Mouse (Mus musculus) CD8-positive naive resting alpha-beta T cell, adult 2 months (primary cell): ENCODE data around the gene Zfp13.
"Not testable (repeated sequence)": the region's sequence is repeated elsewhere in the genome, so short reads cannot be mapped to it uniquely, and the experiment has no call there.

ENCODE experiments used
- DNase-seq, 2 experiments: peaks; one replicate each; pipeline ENCODE4 v3.0.0; 2022; ENCODE audit warnings: low read depth in 2 of 2, low spot score in 2 of 2

The Zfp13 gene

GRCm38 (mm10) chr17:23598582-23599552 lies at the start of gene Zfp13:
Gene Zfp13, minus strand, starts transcription at chr17:23599487.
- DNase-seq = peak; percentile 90 to 91

- DNase-seq = no peak
These were observed 46.6 kb upstream of the Zfp13 start for GRCm38 (mm10) chr17:23645894-23646293.

DNA sequence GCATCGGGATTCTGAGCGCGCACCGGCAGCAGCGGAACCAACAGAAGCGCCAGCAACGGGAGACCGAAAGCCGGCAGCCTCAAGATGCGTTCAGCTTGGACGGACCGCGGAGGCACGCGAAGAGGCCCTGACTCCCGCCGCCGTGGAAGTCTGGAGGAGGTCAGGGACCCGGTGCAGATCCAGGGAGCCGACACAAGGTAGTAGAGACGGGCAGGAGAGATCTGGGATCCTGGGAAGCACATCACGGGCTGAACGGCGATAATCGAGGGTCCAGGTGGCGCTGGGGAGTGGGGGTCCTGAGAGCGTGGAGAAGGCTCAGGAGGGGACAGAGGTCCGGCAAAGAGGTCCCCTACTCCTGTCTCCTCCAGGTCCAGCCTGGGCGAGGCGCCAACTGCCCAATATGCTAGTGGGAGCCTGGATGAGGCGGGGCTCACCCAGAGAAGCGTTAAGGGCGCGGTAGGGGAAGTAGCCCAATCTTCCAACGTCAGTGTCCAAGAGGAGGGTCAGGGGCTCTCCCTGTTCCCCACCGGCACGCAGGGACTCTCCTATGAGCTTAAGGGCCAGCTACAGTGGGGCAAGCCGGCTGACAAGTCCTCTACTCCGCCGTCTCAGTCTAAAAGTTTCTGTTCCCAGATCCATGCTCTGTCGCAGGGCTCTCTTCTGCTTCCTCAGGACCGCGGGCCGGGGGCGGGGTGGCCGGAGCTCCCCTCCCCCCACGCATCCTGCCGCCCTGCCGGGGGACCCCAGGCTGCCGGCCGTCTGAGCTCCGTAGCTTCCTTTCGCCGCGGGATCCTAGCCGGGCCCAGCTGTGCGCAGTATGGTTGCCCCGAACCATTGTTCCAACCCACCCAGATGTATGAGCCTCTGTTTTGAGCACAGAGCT lies 45.6 kb upstream of the Zfp13 start, which contains the start of gene Mmp25:
TSS of gene Mmp25 (minus strand) at position 665 of the 883 bp plus-strand sequence.
- DNase-seq = no peak

DNA sequence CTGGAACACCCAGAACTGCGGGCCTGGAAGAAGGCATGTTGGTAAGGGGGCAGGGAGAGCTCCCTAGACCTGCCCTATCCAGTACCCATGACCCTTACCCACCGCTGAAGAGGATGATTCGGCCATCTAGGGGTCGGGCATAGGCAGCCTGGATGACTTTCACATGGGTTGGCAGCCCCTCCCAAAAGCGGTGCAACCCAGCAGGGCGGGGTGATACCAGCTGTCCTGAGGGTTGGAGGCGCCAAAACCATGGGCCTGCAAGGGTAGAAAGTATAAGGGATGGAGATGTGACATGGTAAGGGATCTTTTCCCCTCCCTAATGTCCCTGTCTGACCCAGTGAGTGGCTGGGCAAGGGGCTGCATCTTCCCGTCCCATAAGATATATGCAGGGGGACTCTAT lies 32.0 kb upstream of the Zfp13 start:
- DNase-seq = no peak

GRCm38 (mm10) chr17:23630195-23631020 lies 31.1 kb upstream of the Zfp13 start:
- DNase-seq = peak; percentile 85 to 94

DNA sequence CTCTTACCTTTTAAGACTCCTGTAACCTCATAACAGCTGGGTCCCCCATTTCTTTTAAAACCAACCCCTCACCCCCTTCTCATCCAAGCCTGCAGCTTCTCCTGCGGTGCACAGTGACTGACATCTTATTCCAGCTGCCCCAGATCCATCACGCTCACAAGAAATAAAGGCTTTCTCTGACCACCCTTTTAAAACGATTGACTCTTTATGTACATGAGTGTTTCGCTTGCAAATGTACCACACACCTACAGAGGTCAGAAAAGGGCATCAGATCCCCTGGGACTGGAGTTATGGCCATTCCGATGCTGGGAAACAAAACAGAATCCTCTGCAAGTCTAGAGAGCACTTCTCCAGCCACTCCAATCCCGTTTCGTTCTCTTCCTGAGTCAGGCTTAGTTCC lies 28.5 kb upstream of the Zfp13 start:
- DNase-seq = no peak

DNA sequence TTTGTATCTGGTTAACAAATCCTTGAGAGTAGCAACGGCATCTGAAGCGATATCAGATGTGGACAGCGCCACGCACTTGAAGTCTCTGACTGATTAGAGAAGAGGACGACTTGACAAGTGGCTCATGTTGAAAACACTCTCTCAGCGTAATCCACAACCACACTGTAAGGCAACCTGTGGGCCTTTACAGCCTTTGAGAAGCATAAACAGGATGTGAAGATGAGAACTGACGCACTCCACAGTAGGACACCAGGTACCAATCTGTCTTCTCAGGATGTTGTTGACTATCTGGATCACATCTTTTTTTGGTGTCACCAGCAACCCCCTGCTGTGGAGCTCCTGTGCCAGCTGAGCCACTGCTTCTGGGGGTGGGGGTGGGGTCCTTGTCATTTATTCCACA lies 21.1 kb upstream of the Zfp13 start:
- peak; percentile 71 to 76 for DNase-seq

- DNase-seq = peak; percentile 70 to 78
These were observed 17.8 kb upstream of the Zfp13 start for GRCm38 (mm10) chr17:23617087-23617486.

DNA sequence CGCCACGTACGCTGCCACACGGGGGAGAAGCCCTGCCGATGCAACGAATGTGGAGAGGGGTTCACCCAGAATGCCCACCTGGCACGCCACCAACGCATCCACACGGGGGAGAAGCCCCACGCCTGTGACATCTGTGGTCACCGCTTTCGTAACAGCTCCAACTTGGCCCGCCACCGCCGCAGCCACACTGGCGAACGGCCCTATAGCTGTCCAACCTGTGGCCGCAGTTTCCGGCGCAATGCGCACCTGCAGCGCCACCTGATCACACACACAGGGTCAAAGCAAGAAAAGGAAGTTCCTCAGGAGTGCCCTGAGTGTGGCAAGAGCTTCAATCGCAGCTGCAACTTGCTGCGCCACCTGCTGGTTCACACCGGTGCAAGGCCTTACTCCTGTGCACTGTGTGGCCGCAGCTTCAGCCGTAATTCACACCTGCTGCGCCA lies 11.1 kb upstream of the Zfp13 start:
- peak; percentile 84 to 89 for DNase-seq

GRCm38 (mm10) chr17:23609612-23610011 lies 10.3 kb upstream of the Zfp13 start:
- DNase-seq = no peak

DNA sequence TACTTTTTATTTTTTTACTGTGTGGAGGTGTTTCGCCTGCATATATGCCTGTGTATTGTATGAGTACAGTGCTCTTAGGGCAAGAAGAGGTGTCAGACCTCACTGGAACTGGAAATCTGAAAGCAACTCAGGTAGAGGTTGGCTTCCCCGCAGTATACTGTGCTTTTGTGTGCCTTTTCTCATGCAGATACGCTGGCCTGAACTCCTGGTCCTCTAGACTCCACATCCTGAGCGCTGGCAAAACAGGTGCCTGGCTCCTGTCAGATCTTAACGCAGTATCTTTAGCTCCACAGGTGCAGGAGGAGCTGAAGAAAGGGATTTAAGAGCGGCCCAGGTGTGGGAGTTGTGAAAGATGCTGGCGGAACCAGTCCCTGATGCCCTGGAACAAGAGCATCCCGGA lies 5.9 kb upstream of the Zfp13 start:
- no peak for DNase-seq

DNA sequence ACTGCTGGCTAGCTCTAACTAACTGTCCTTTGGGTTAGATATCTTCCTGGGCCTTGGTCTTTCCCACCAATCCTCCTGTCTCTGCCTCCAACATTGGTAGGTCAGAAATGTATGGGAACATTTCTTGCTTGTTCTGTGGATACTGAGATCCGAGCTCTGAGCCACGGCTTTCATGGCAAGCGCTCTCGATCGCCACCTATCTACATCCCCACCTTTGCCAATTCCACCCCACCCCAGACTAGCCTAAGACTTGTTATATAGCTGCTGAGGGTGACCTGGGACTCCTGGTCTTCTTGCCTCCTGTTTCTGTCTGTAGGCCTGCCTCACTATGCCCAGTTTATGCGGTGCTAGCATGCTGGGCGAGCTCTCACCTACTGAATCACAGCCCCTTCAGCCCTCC lies 5.1 kb upstream of the Zfp13 start:
- DNase-seq = no peak

- DNase-seq = peak in 1 of 2 experiments; percentile 50
These were observed 4.3 kb upstream of the Zfp13 start for GRCm38 (mm10) chr17:23603542-23603941.

DNA sequence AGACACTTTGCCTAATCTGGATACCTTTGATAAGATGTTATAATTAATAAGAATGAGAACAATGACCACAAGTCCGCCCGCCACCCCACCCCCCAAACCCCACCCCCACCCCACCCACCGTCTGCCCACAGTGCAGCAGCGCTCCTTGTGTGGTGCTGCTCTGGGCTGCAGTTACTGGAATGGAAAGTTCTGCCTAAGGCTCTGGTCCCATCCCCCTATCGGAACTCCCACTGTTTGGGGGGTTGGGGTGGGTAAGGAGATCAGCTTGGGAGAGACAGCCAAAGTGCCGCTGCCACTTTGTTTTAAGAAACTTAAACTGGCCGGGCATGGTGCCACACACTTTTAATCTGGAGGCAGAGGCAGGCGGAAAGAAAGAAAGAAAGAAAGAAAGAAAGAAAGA lies 3.8 kb upstream of the Zfp13 start:
- no peak for DNase-seq

GRCm38 (mm10) chr17:23601836-23602585 lies 2.7 kb upstream of the Zfp13 start:
- DNase-seq = no peak

- no peak for DNase-seq
These were observed 1.6 kb upstream of the Zfp13 start, which contains the start of gene Zscan10 for GRCm38 (mm10) chr17:23600641-23601622. Gene Zscan10, plus strand, starts transcription at chr17:23600856.

DNA sequence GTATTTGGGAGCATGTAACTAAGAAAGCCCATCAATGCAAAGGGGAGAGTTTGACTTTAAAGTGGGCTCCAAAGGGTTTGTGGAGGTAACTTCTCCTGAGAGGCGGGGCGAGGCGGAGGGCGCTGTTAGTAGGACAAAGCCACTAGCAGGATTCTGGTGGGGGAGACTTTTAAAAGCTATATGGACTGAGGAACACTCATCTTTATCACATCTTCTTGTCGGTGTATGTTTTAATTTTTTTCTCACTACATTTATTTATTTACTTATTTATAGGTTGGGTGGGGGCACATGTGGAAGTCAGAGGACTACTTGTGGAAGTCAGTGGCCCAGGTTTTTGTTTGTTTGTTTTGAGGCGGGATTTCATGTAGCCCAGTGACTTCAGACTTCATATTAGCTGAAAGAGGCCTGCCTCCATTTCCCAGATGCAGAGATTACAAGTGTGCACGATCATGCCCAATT lies 347 bp upstream of the Zfp13 start:
- DNase-seq = no peak

- DNase-seq = not testable (repeated sequence)
These were observed 4.1 kb downstream of the Zfp13 start for GRCm38 (mm10) chr17:23595139-23595538.

- DNase-seq = no peak
These were observed 6.4 kb downstream of the Zfp13 start for GRCm38 (mm10) chr17:23592926-23593300.
